Mouse (Mus musculus) MEL (cell line): Measurements from ENCODE around the gene Lmntd2. TPM values are rescaled to one million over a fixed set of nuclear protein-coding genes. Genes with fewer than 3 reads are reported as not detected.

ENCODE experiments used
- DNase-seq: peaks from one replicate; pipeline ENCODE4 v3.0.0; 2011; ENCODE audit warnings: low read depth, low spot score
- H3K27ac ChIP-seq: 2 replicates; pipeline ENCODE4 v1.5.1; 2012; ENCODE audit warnings: low read depth, mild to moderate bottlenecking, control low read depth, low read length, moderate library complexity; ENCODE audit not compliant: control insufficient read depth
- H3K27me3 ChIP-seq, 2 experiments: fragments of 150-350 bp in 1 of 2; sonication (generic) in 1 of 2; 2 replicates each; pipeline ENCODE4 v1.6.1; 2012; ENCODE audit warnings: low read length in 2 of 2, mild to moderate bottlenecking in 2 of 2, improper control_type of control experiment in 1 of 2, moderate library complexity in 1 of 2; ENCODE audit not compliant: insufficient read depth in 2 of 2, control insufficient read depth in 1 of 2
- H3K36me3 ChIP-seq, 2 experiments: 2 replicates each; pipeline ENCODE4 v1.6.1; 2012 to 2014; ENCODE audit warnings: low read length in 2 of 2, improper control_type of control experiment in 1 of 2, inconsistent platforms in 1 of 2, mild to moderate bottlenecking in 1 of 2; ENCODE audit not compliant: insufficient read depth in 2 of 2, control insufficient read depth in 1 of 2
- H3K4me1 ChIP-seq, 2 experiments: fragments of 150-350 bp in 1 of 2; sonication (generic) in 1 of 2; 2 replicates each; pipeline ENCODE4 v1.6.1; 2012; ENCODE audit warnings: low read length in 2 of 2, improper control_type of control experiment in 1 of 2, mild to moderate bottlenecking in 1 of 2; ENCODE audit not compliant: insufficient read depth in 2 of 2, control insufficient read depth in 1 of 2
- H3K4me3 ChIP-seq, 2 experiments: fragments of 150-350 bp in 1 of 2; sonication (generic) in 1 of 2; 2 replicates each; pipeline ENCODE4 v1.5.1; 2012; ENCODE audit warnings: low read depth in 2 of 2, low read length in 2 of 2, mild to moderate bottlenecking in 2 of 2, moderate library complexity in 2 of 2, control low read depth in 1 of 2, improper control_type of control experiment in 1 of 2; ENCODE audit not compliant: control insufficient read depth in 1 of 2, insufficient read depth in 1 of 2
- H3K79me2 ChIP-seq: 2 replicates; pipeline ENCODE4 v1.6.1; 2012; ENCODE audit warnings: mild to moderate bottlenecking, low read length, moderate library complexity; ENCODE audit not compliant: control insufficient read depth, poor library complexity, insufficient read depth
- H3K9ac ChIP-seq: 2 replicates; pipeline ENCODE4 v1.6.1; 2012; ENCODE audit warnings: low read depth, mild to moderate bottlenecking, control low read depth, low read length, moderate library complexity; ENCODE audit not compliant: control insufficient read depth, poor library complexity, severe bottlenecking
- H3K9me3 ChIP-seq: fragments of 150-350 bp; sonication (generic); replicated peaks from 2 replicates; pipeline ENCODE4 v1.6.1; 2012; ENCODE audit warnings: mild to moderate bottlenecking, low read length, improper control_type of control experiment, moderate library complexity; ENCODE audit not compliant: insufficient read depth
- CHD1 ChIP-seq: IDR thresholded peaks from 2 replicates; pipeline ENCODE4 v1.6.1; 2012; ENCODE audit warnings: low read depth, mild to moderate bottlenecking, inconsistent platforms, low read length, improper control_type of control experiment
- CTCF ChIP-seq, 3 experiments: IDR thresholded peaks in 2 of 3; conservative IDR thresholded peaks in 1 of 3; 2 replicates each; pipeline ENCODE4 v1.5.1; 2011 to 2012; ENCODE audit warnings: low read length in 3 of 3, low read depth in 2 of 3, mild to moderate bottlenecking in 2 of 3, improper control_type of control experiment in 1 of 3, inconsistent platforms in 1 of 3, mixed read lengths in 1 of 3, moderate library complexity in 1 of 3; ENCODE audit not compliant: control insufficient read depth in 1 of 3, insufficient read depth in 1 of 3, poor library complexity in 1 of 3, severe bottlenecking in 1 of 3
- E2F4 ChIP-seq: IDR thresholded peaks from 2 replicates; pipeline ENCODE4 v1.6.1; 2011; ENCODE audit warnings: low read depth, low read length, improper control_type of control experiment, borderline replicate concordance
- ELF1 ChIP-seq: IDR thresholded peaks from 2 replicates; pipeline ENCODE4 v1.6.1; 2014; ENCODE audit warnings: low read depth, mild to moderate bottlenecking, inconsistent platforms, low read length, improper control_type of control experiment, moderate library complexity
- EP300 ChIP-seq, 2 experiments: IDR thresholded peaks; 2 replicates each; pipeline ENCODE4 v1.6.1; 2011; ENCODE audit warnings: improper control_type of control experiment in 2 of 2, low read length in 2 of 2, low read depth in 1 of 2, mild to moderate bottlenecking in 1 of 2
- GABPA ChIP-seq: IDR thresholded peaks from 2 replicates; pipeline ENCODE4 v1.6.1; 2012; ENCODE audit warnings: low read depth, mild to moderate bottlenecking, inconsistent platforms, low read length, improper control_type of control experiment, moderate library complexity
- GATA1 ChIP-seq: IDR thresholded peaks from 2 replicates; pipeline ENCODE4 v1.6.1; 2011; ENCODE audit warnings: low read depth, low read length, improper control_type of control experiment
- JUND ChIP-seq: IDR thresholded peaks from 2 replicates; pipeline ENCODE4 v1.6.1; 2011; ENCODE audit warnings: low read depth, mild to moderate bottlenecking, improper control_type of control experiment, low read length
- MEF2A ChIP-seq: IDR thresholded peaks from 2 replicates; pipeline ENCODE4 v1.6.1; 2014; ENCODE audit warnings: low read depth, mild to moderate bottlenecking, inconsistent platforms, low read length, improper control_type of control experiment; ENCODE audit not compliant: poor library complexity, insufficient replicate concordance, severe bottlenecking; ENCODE audit errors: extremely low read depth
- MXI1 ChIP-seq: IDR thresholded peaks from 2 replicates; pipeline ENCODE4 v1.6.1; 2011; ENCODE audit warnings: mild to moderate bottlenecking, low read depth, low read length, improper control_type of control experiment
- MYB ChIP-seq: IDR thresholded peaks from 2 replicates; pipeline ENCODE4 v1.6.1; 2011; ENCODE audit warnings: mild to moderate bottlenecking, low read depth, low read length, improper control_type of control experiment
- MYC ChIP-seq: IDR thresholded peaks from 2 replicates; pipeline ENCODE4 v1.6.1; 2011; ENCODE audit warnings: low read depth, mild to moderate bottlenecking, low read length, improper control_type of control experiment, moderate library complexity
- NELFE ChIP-seq: IDR thresholded peaks from 2 replicates; pipeline ENCODE4 v1.6.1; 2011; ENCODE audit warnings: low read depth, low read length, improper control_type of control experiment
- NRF1 ChIP-seq: IDR thresholded peaks from 2 replicates; pipeline ENCODE4 v1.6.1; 2014; ENCODE audit warnings: low read depth, mild to moderate bottlenecking, inconsistent platforms, low read length, improper control_type of control experiment, moderate library complexity; ENCODE audit not compliant: poor library complexity, insufficient read depth, severe bottlenecking
- POLR2A ChIP-seq, 2 experiments: IDR thresholded peaks; 2 replicates each; pipeline ENCODE4 v1.6.1; 2011 to 2012; ENCODE audit warnings: low read length in 2 of 2, mild to moderate bottlenecking in 2 of 2, control low read depth in 1 of 2, improper control_type of control experiment in 1 of 2, low read depth in 1 of 2, moderate library complexity in 1 of 2; ENCODE audit not compliant: control insufficient read depth in 1 of 2, insufficient read depth in 1 of 2, poor library complexity in 1 of 2
- POLR2AphosphoS2 ChIP-seq: IDR thresholded peaks from 2 replicates; pipeline ENCODE4 v1.6.1; 2011; ENCODE audit warnings: low read length, improper control_type of control experiment
- POLR2AphosphoS5 ChIP-seq: IDR thresholded peaks from 2 replicates; pipeline ENCODE4 v1.6.1; 2012; ENCODE audit warnings: low read depth, borderline replicate concordance, mild to moderate bottlenecking, inconsistent platforms, low read length, moderate library complexity, mixed read lengths
- RAD21 ChIP-seq: IDR thresholded peaks from 2 replicates; pipeline ENCODE4 v1.6.1; 2011; ENCODE audit warnings: mild to moderate bottlenecking, low read depth, low read length, improper control_type of control experiment
- SMC3 ChIP-seq: IDR thresholded peaks from 2 replicates; pipeline ENCODE4 v1.6.1; 2011; ENCODE audit warnings: low read depth, low read length, improper control_type of control experiment
- TBP ChIP-seq: IDR thresholded peaks from 2 replicates; pipeline ENCODE4 v1.8.0; 2011; ENCODE audit warnings: low read depth, low read length, improper control_type of control experiment
- TCF12 ChIP-seq: IDR thresholded peaks from 2 replicates; pipeline ENCODE4 v1.6.1; 2014; ENCODE audit warnings: low read depth, mild to moderate bottlenecking, inconsistent platforms, low read length, improper control_type of control experiment, moderate library complexity
- ZMIZ1 ChIP-seq: IDR thresholded peaks from 2 replicates; pipeline ENCODE4 v1.6.1; 2012; ENCODE audit warnings: low read depth, mild to moderate bottlenecking, inconsistent platforms, low read length, improper control_type of control experiment, moderate library complexity
- ZNF384 ChIP-seq: IDR thresholded peaks from 2 replicates; pipeline ENCODE4 v1.6.1; 2012; ENCODE audit warnings: low read depth, mild to moderate bottlenecking, inconsistent platforms, low read length, improper control_type of control experiment
- polyA plus RNA-seq, 2 experiments: library from polyadenylated mRNA; stranded (reverse) in 1 of 2; unstranded in 1 of 2; fragments of >175 nt in 1 of 2; fragments of >200 nt in 1 of 2; gene quantifications; 2 replicates each; pipeline versions ENCODE4 v1.2.1 to v1.2.4; 2012; ENCODE audit warnings: low replicate concordance in 2 of 2, low read depth in 1 of 2; ENCODE audit not compliant: insufficient read length in 2 of 2, insufficient read depth in 1 of 2, missing spikeins in 1 of 2
- total RNA-seq: library from RNA; depleted of rRNA; stranded (reverse); fragments of 300-350 nt; gene quantifications from 2 replicates; pipeline ENCODE4 v1.2.3, GENCODE M21; 2012

Lmntd2 gene
- total and polyA plus RNA-seq, 3 experiments, result 0.43 TPM; not detected in 2

DNA sequence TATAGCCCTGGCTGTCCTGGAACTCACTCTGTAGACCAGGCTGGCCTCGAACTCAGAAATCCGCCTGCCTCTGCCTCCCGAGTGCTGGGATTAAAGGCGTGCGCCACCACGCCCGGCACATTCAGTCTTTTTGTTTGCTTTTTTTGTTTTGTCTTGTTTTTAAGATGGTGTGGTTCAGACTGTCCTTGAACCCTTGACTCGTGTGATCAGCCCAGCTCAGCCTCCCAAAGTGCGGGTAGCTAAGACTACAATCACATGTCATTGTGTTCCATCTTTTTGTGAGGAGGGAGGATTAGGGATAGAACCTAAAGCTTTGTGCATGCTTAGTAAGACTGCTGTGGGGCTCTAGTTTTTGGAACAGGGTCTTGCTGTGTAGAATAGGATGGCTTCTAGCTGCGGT, 17.7 kb upstream of the Lmntd2 start:
- Histone ChIP-seq H3K4me1 (peaks cover 4 to 12% of the 10 kb centered on the region in 2 experiments; a peak in 2 of 4 replicates), H3K9ac (no peak overlapping the region)

DNA sequence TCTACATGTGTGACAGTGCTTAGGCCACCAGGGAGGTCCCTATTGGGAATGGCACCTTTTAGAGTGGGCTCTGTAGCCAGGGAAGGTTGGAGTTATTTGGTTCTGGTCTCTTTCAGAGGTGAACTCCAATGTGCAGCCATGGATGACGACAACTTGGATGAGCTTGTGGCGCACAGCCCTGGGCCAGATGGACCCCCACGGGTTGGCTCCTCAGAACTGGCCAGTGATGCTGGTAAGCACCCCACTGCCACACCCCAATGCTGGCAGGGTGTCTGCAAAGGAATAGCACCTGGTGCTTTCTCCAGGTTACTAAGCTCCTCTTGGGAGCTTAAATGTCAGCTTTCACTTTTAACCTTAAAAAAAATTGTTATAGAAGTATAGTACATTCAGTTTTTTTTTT, 17.2 kb upstream of the Lmntd2 start:
- TF ChIP-seq CTCF (IDR thresholded peaks at IDR 0.05 in 2 of 3, conservative IDR thresholded peaks at IDR 0.05 in 1 of 3; ENCODE audit: control insufficient read depth in 1 of 3, insufficient read depth in 1 of 3, low read depth in 2 of 3, low read length in 3 of 3, poor library complexity in 1 of 3, severe bottlenecking in 1 of 3) (no peak), RAD21 (no peak), ZMIZ1 (no peak), EP300 (IDR thresholded peaks at IDR 0.05; ENCODE audit: low read depth in 1 of 2, low read length in 2 of 2) (no peak), POLR2AphosphoS5 (no peak), ZNF384 (no peak), TBP (no peak), CHD1 (no peak), ELF1 (no peak), GABPA (no peak), TCF12 (no peak), MYB (no peak), MYC (no peak), MEF2A (no peak)
- H3K79me2 ChIP-seq, result peaks cover 37% of the 10 kb centered on the region
- H3K4me1 ChIP-seq, result peaks cover 4 to 12% of the 10 kb centered on the region in 2 experiments; a peak in 2 of 4 replicates
- no peak overlapping the region for H3K27ac ChIP-seq
- H3K36me3 ChIP-seq, result peaks cover 11 to 26% of the 10 kb centered on the region in 2 experiments; a peak in 3 of 4 replicates
- DNase-seq, result no peak
- H3K27me3 ChIP-seq, result no peaks in the 10 kb centered on the region
- H3K9me3 ChIP-seq, result no peaks in the 10 kb centered on the region
- H3K9ac ChIP-seq, result no peak overlapping the region
- no peak overlapping the region for H3K4me3 ChIP-seq

More for the DNA sequence above, 17.7 kb upstream of the Lmntd2 start:
- DNase-seq, result no peak
- H3K27me3 ChIP-seq, result no peaks in the 10 kb centered on the region
- no peaks in the 10 kb centered on the region for H3K9me3 ChIP-seq
- TF ChIP-seq NELFE (no peak), GATA1 (no peak)
- H3K36me3 ChIP-seq, result peaks cover 11 to 26% of the 10 kb centered on the region in 2 experiments; a peak in 3 of 4 replicates
- H3K4me3 ChIP-seq, result no peak overlapping the region
- H3K27ac ChIP-seq, result no peak overlapping the region
- H3K79me2 ChIP-seq, result peaks cover 37% of the 10 kb centered on the region

DNA sequence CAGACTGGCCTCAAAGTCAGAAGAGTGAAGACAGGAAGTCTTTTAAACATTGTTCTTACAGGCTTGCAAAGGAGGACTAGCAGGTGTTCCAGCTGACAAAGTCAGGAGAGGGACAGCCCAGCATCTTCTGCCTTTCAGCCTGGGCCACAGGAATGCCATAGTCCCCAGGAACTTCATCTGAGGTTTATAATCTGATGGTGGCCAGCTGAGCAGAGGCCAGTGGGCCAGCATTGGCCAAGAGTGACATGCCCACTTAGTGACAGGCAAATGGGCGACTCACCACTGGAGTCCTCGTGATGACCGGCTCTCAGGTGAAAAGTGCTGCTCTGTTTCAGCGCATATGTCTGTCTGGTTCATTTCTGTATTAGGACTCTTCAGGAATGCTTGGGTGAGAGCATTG, 16.7 kb upstream of the Lmntd2 start:
- Histone ChIP-seq H3K36me3 (peaks cover 11 to 25% of the 10 kb centered on the region in 2 experiments; a peak in 3 of 4 replicates), H3K79me2 (peaks cover 37% of the 10 kb centered on the region), H3K9ac (peak overlapping the region; percentile 21), H3K27me3 (no peaks in the 10 kb centered on the region), H3K27ac (no peak overlapping the region), H3K4me3 (no peak overlapping the region), H3K4me1 (peaks cover 4 to 12% of the 10 kb centered on the region in 2 experiments; a peak in 2 of 4 replicates), H3K9me3 (no peaks in the 10 kb centered on the region)
- no peak for TF ChIP-seq MXI1
- TF ChIP-seq SMC3, result no peak
- TF ChIP-seq MEF2A, result no peak
- TF ChIP-seq POLR2AphosphoS2, result no peak
- TF ChIP-seq JUND, result no peak
- no peak for TF ChIP-seq ELF1
- no peak for TF ChIP-seq E2F4
- no peak for TF ChIP-seq ZNF384
- no peak for TF ChIP-seq GATA1
- TF ChIP-seq ZMIZ1, result no peak
- no peak for TF ChIP-seq POLR2A (IDR thresholded peaks at IDR 0.05; ENCODE audit: control insufficient read depth in 1 of 2, insufficient read depth in 1 of 2, low read depth in 1 of 2, low read length in 2 of 2, poor library complexity in 1 of 2)
- no peak for TF ChIP-seq NRF1
- no peak for DNase-seq
